Mouse (Mus musculus) hindbrain, postnatal 0 days (tissue): ENCODE data around the gene E2f1. TPM values are rescaled to one million over a fixed set of nuclear protein-coding genes. Genes with fewer than 3 reads are reported as not detected.

Experiments
- ATAC-seq: fragments of 200-750 bp; cut with Nextera tagmentation; 2 replicates; pipeline ENCODE4 v1.8.0; 2017; ENCODE audit warnings: mild to moderate bottlenecking, moderate TSS enrichment, moderate library complexity
- DNase-seq: peaks from one replicate; pipeline ENCODE4 v3.0.0-alpha.2; 2015; ENCODE audit warnings: low spot score
- H3K27ac ChIP-seq: fragments of 300-500 bp; sonication (generic); 2 replicates; pipeline ENCODE4 v1.5.1; 2014; ENCODE audit warnings: mild to moderate bottlenecking
- H3K27me3 ChIP-seq: fragments of 300-500 bp; sonication (generic); 2 replicates; pipeline ENCODE4 v1.6.1; 2014; ENCODE audit warnings: low read length, mixed read lengths; ENCODE audit not compliant: insufficient read depth
- H3K36me3 ChIP-seq: fragments of 300-500 bp; sonication (generic); 2 replicates; pipeline ENCODE4 v1.6.1; 2014; ENCODE audit warnings: low read length, mixed read lengths; ENCODE audit not compliant: insufficient read depth
- H3K4me1 ChIP-seq: fragments of 300-500 bp; sonication (generic); 2 replicates; pipeline ENCODE4 v1.6.1; 2014; ENCODE audit warnings: antibody characterized with exemption, low read length, mixed read lengths; ENCODE audit not compliant: insufficient read depth
- H3K4me2 ChIP-seq: fragments of 300-500 bp; sonication (generic); 2 replicates; pipeline ENCODE4 v1.6.1; 2014; ENCODE audit warnings: low read depth, mild to moderate bottlenecking, low read length, moderate library complexity, mixed read lengths
- H3K4me3 ChIP-seq: fragments of 300-500 bp; sonication (generic); 2 replicates; pipeline ENCODE4 v1.5.1; 2014; ENCODE audit warnings: low read length
- H3K9ac ChIP-seq: fragments of 300-500 bp; sonication (generic); replicated peaks from 2 replicates; pipeline ENCODE4 v1.6.1; 2014; ENCODE audit warnings: mild to moderate bottlenecking, low read length, moderate library complexity, mixed read lengths
- H3K9me3 ChIP-seq: fragments of 300-500 bp; sonication (generic); 2 replicates; pipeline ENCODE4 v1.6.1; 2016; ENCODE audit warnings: low read length, mixed read lengths
- CTCF ChIP-seq: IDR thresholded peaks from 2 replicates; pipeline ENCODE4 v1.5.1; 2016; ENCODE audit warnings: antibody characterized with exemption, control low read depth, low read depth
- WGBS: fragments of 180-500 bp; shearing (Covaris S2); extraction: QIAGEN DNeasy Blood & Tissue Kit; methylation state at CpG from one replicate; pipeline ENCODE4 v1.1.7; 2014; 5-methylcytosine and 5-hydroxymethylcytosine counted together
- polyA plus RNA-seq: library from polyadenylated mRNA; unstranded; fragments of >200 nt; fragmentation: Nextera tagmentation; extraction: Ambion mirVana; gene quantifications from 2 replicates; pipeline ENCODE4 v1.2.1, GENCODE M21; 2015
- total RNA-seq: library from RNA; depleted of rRNA; stranded (reverse); fragments of >200 nt; gene quantifications from 2 replicates; pipeline ENCODE4 v1.2.3, GENCODE M21; 2014

E2f1 gene
- total and polyA plus RNA-seq, 2 experiments from 2014 or later = 6.7 to 8.4 TPM

DNA sequence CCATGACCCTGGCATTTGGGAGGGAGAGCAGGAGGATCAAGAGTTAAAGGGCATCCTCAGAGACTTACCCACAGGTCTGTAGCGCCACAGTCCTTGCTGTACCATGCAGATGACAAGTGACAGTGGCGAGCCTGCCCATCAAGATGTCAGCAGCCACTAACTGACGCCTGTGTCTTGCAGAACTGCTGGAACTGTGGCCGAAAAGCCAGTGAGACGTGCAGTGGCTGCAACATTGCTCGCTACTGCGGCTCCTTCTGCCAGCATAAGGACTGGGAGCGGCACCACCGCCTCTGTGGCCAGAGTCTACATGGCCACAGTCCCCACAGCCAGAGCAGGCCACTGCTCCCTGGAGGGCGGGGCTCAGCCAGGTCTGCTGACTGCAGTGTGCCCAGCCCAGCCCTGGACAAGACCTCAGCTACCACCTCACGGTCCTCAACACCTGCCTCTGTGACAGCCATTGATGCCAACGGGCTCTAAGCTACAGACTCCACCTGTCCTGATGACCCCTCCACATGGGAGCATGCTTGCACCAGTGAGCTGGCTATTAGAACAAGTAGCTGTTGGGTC lies 34.9 kb downstream of the E2f1 start:
- peaks cover 28% of the 10 kb centered on the region for H3K36me3 ChIP-seq
- DNase-seq = no peak

GRCm38 (mm10) chr2:154532888-154533287 lies 36.8 kb downstream of the E2f1 start:
- H3K9ac ChIP-seq = no peak overlapping the region
- H3K4me1 ChIP-seq = no peaks in the 10 kb centered on the region; the same call in 1 of the 2 replicates
- peaks cover 37% of the 10 kb centered on the region for H3K36me3 ChIP-seq
- ATAC-seq (no peak), DNase-seq (no peak)
- no peak overlapping the region for H3K27ac ChIP-seq
- H3K4me3 ChIP-seq = no peak overlapping the region
- H3K9me3 ChIP-seq = no peaks in the 10 kb centered on the region
- H3K27me3 ChIP-seq = no peaks in the 10 kb centered on the region
- H3K4me2 ChIP-seq = no peak overlapping the region
- no peak for TF ChIP-seq CTCF
- 37% methylated on average over 3 of the region's 3 CpGs for WGBS

More for the DNA sequence above, 34.9 kb downstream of the E2f1 start:
- H3K4me2 ChIP-seq = no peak overlapping the region
- H3K4me1 ChIP-seq = no peaks in the 10 kb centered on the region; the same call in 1 of the 2 replicates
- H3K9me3 ChIP-seq = no peaks in the 10 kb centered on the region
- H3K27ac ChIP-seq = no peak overlapping the region
- H3K4me3 ChIP-seq = no peak overlapping the region
- no peak overlapping the region for H3K9ac ChIP-seq
- 84% methylated on average over 12 of the region's 12 CpGs for WGBS
- H3K27me3 ChIP-seq = no peaks in the 10 kb centered on the region
- TF ChIP-seq CTCF = no peak
- ATAC-seq = no peak

- WGBS = 56% methylated on average over 3 of the region's 3 CpGs
- H3K4me1 ChIP-seq = no peaks in the 10 kb centered on the region
- peak overlapping the region; percentile 45 for H3K27ac ChIP-seq
- no peak for TF ChIP-seq CTCF
- no peaks in the 10 kb centered on the region for H3K27me3 ChIP-seq
- H3K9ac ChIP-seq = no peak overlapping the region
- no peak overlapping the region for H3K4me3 ChIP-seq
- no peak overlapping the region for H3K4me2 ChIP-seq
- ATAC-seq (no peak), DNase-seq (no peak)
- no peaks in the 10 kb centered on the region for H3K9me3 ChIP-seq
- peaks cover 28% of the 10 kb centered on the region for H3K36me3 ChIP-seq
These were observed 43.2 kb downstream of the E2f1 start for GRCm38 (mm10) chr2:154526531-154526930.

GRCm38 (mm10) chr2:154525285-154525684 lies 44.4 kb downstream of the E2f1 start:
- DNase-seq (no peak), ATAC-seq (no peak)
- Histone ChIP-seq H3K4me1 (no peaks in the 10 kb centered on the region), H3K36me3 (peaks cover 24% of the 10 kb centered on the region), H3K4me3 (no peak overlapping the region), H3K9ac (no peak overlapping the region), H3K4me2 (no peak overlapping the region), H3K27me3 (no peaks in the 10 kb centered on the region), H3K9me3 (no peaks in the 10 kb centered on the region), H3K27ac (no peak overlapping the region)
- TF ChIP-seq CTCF = no peak
- 95% methylated on average over 2 of the region's 2 CpGs for WGBS

DNA sequence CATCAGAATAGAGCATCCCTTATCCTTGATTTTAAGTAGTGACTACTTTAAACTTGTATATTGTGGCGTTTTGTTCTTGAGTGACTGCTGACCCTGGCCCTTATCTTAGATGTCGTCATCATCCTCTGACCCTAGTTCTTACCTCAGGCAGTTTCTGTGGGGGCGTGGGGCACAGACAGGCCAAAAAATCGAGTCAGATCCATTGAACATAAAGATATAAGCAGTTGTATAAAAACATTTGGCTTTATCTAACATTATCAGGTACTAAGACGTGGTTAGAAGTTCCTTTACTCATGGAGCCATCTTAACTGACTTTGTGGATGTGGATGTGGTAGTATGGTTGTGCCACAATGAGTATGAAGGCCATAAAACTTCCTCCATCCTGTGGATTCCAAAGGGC lies 47.4 kb downstream of the E2f1 start:
- DNase-seq (no peak), ATAC-seq (no peak)
- Histone ChIP-seq H3K4me1 (no peaks in the 10 kb centered on the region), H3K4me3 (no peak overlapping the region), H3K36me3 (peaks cover 21% of the 10 kb centered on the region), H3K27ac (no peak overlapping the region), H3K27me3 (no peaks in the 10 kb centered on the region), H3K4me2 (no peak overlapping the region), H3K9ac (no peak overlapping the region), H3K9me3 (no peaks in the 10 kb centered on the region)
- 97% methylated on average over 5 of the region's 5 CpGs for WGBS
- no peak for TF ChIP-seq CTCF

GRCm38 (mm10) chr2:154521449-154521848 lies 48.2 kb downstream of the E2f1 start:
- TF ChIP-seq CTCF = no peak
- Histone ChIP-seq H3K4me1 (no peaks in the 10 kb centered on the region), H3K9me3 (no peaks in the 10 kb centered on the region), H3K27ac (no peak overlapping the region), H3K4me2 (no peak overlapping the region), H3K4me3 (no peak overlapping the region), H3K36me3 (peaks cover 18% of the 10 kb centered on the region), H3K9ac (no peak overlapping the region), H3K27me3 (no peaks in the 10 kb centered on the region)
- DNase-seq (no peak), ATAC-seq (no peak)

GRCm38 (mm10) chr2:154517424-154517823 lies 52.3 kb downstream of the E2f1 start:
- ATAC-seq (no peak), DNase-seq (no peak)
- Histone ChIP-seq H3K9me3 (no peaks in the 10 kb centered on the region), H3K4me1 (no peaks in the 10 kb centered on the region), H3K9ac (no peak overlapping the region), H3K27ac (no peak overlapping the region), H3K4me2 (no peak overlapping the region), H3K36me3 (peaks cover 9% of the 10 kb centered on the region; the same call in 1 of the 2 replicates), H3K4me3 (no peak overlapping the region), H3K27me3 (no peaks in the 10 kb centered on the region)
- TF ChIP-seq CTCF = no peak
- WGBS = 97% methylated on average over 5 of the region's 5 CpGs
